Mouse (Mus musculus) lung, postnatal 0 days (tissue): ENCODE data around the gene Lin7a.

Experiments used
- CTCF ChIP-seq: IDR thresholded peaks from 2 replicates; pipeline ENCODE4 v1.5.1; 2016; ENCODE audit warnings: antibody characterized with exemption, mild to moderate bottlenecking
- EP300 ChIP-seq: IDR thresholded peaks from 2 replicates; pipeline ENCODE4 v1.6.1; 2016; ENCODE audit warnings: antibody characterized with exemption, mild to moderate bottlenecking, control low read depth

- TF ChIP-seq EP300 (no peak), CTCF (no peak)
Measured at GRCm38 (mm10) chr10:107221726-107222125, 49.8 kb upstream of the Lin7a start.
